Mouse (Mus musculus) heart, postnatal 0 days (tissue): ENCODE measurements around the gene Mitf.

Source experiments
- CTCF ChIP-seq: IDR thresholded peaks from 2 replicates; pipeline ENCODE4 v1.5.1; 2016; ENCODE audit warnings: antibody characterized with exemption, control low read depth, low read depth
- EP300 ChIP-seq: IDR thresholded peaks from 2 replicates; pipeline ENCODE4 v1.6.1; 2016; ENCODE audit warnings: antibody characterized with exemption, low read depth

GRCm38 (mm10) chr6:97816806-97817205, 10.0 kb downstream of the Mitf start:
- TF ChIP-seq EP300 (no peak), CTCF (no peak)
